Mouse (Mus musculus): ENCODE measurements around the gene Zfp266. TPM values are rescaled to one million over a fixed set of nuclear protein-coding genes. Genes with fewer than 3 reads are reported as not detected.
A peak's percentile ranks its signal among the peaks of the same experiment; 100 is the strongest.

Zfp266 gene
- total and polyA plus RNA-seq, 2 experiments from 2014 or later: 54.8 to 96.3 TPM

DNA sequence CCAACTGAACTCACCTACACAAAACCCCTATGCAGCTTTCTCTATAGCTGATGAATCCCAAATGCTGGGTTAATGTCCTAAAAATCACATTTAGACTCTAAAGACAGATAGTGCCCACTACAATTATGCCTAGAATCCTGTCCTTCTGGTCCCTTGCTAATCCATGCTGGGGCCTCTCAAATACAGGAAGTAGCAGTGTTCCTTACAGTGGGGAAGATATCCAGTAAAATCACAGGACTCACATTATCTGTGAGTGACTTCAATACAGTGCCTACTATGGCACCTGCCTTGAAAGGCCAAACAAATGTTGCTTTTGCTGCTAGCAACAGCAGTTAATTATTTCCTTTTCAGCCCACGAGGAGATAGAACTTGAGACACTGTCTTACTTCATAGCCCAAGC is 10.9 kb downstream of the Zfp266 start:
- no peak overlapping the region for H3K4me3 ChIP-seq (ENCODE audit: low read depth, low read length)
- DNase-seq (ENCODE audit: low spot score) (no peak), ATAC-seq (ENCODE audit: low FRiP score) (no peak)
- H3K36me3 ChIP-seq (ENCODE audit: insufficient read depth, low read length): peaks cover 28% of the 10 kb centered on the region
- H3K4me1 ChIP-seq (ENCODE audit: insufficient read depth, low read length): no peaks in the 10 kb centered on the region
- no peak overlapping the region for H3K9ac ChIP-seq (replicated peaks; ENCODE audit: low read length, poor library complexity, severe bottlenecking)
- no peaks in the 10 kb centered on the region for H3K27me3 ChIP-seq (ENCODE audit: insufficient read depth, low read length)
- no peak overlapping the region for H3K4me2 ChIP-seq (ENCODE audit: low read depth, low read length, poor library complexity, severe bottlenecking)
- TF ChIP-seq CTCF (IDR thresholded peaks at IDR 0.05): no peak
- no peaks in the 10 kb centered on the region for H3K9me3 ChIP-seq (ENCODE audit: low read length)
- no peak overlapping the region for H3K27ac ChIP-seq (ENCODE audit: low read depth, low read length)
- WGBS: 78% methylated on average over 1 of the region's 1 CpGs

DNA sequence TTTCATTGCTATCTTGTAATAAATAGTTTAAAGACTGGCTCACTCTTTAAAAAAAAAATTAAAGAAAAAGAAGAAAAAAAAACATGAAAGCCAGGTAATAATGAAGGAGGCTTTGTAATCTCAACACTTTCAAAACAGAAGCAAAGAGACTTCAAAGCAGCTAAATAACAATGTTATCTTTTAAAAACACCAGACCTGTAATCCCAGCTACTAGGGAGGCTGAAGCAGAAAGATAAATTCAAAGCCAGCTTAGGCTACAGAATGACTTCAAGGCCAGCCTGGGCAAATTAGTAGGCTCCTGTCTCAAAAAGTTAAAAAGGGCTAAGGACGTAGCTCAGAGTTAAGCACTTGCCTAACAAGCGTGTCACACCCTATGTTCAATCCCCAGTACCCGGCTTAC is 11.5 kb downstream of the Zfp266 start:
- DNase-seq (ENCODE audit: low spot score): no peak
- 62% methylated on average over 3 of the region's 3 CpGs for WGBS
- Histone ChIP-seq H3K27me3 (ENCODE audit: insufficient read depth, low read length) (no peaks in the 10 kb centered on the region), H3K4me1 (ENCODE audit: insufficient read depth, low read length) (no peaks in the 10 kb centered on the region), H3K9me3 (ENCODE audit: low read length) (no peaks in the 10 kb centered on the region), H3K4me2 (ENCODE audit: low read depth, low read length, poor library complexity, severe bottlenecking) (no peak overlapping the region), H3K27ac (ENCODE audit: low read depth, low read length) (no peak overlapping the region), H3K4me3 (ENCODE audit: low read depth, low read length) (no peak overlapping the region), H3K9ac (replicated peaks; ENCODE audit: low read length, poor library complexity, severe bottlenecking) (no peak overlapping the region), H3K36me3 (ENCODE audit: insufficient read depth, low read length) (peaks cover 29% of the 10 kb centered on the region)
- TF ChIP-seq CTCF (IDR thresholded peaks at IDR 0.05): no peak
- no peak for ATAC-seq (ENCODE audit: low FRiP score)

DNA sequence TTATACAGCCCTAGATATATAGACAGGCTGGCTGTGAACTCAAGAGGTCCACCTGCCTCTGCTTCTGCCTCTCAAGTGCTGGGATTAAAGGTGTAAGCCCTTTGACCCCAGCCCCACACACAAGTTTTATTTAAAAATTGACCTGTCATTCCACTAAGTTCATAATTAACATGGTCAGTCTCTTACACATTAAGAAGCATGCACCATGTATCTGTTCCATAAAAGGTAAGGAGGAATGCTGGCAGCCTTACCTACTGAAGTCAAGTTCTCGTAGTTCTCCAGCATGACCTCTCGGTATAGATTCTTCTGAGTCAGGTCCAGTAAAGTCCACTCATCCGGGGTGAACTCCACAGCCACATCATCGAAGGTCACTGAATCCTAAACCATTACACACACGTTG is 16.4 kb downstream of the Zfp266 start:
- peaks cover 51% of the 10 kb centered on the region for H3K36me3 ChIP-seq (ENCODE audit: insufficient read depth, low read length)
- H3K9ac ChIP-seq (replicated peaks; ENCODE audit: low read length, poor library complexity, severe bottlenecking): no peak overlapping the region
- no peaks in the 10 kb centered on the region for H3K4me1 ChIP-seq (ENCODE audit: insufficient read depth, low read length)
- TF ChIP-seq CTCF (IDR thresholded peaks at IDR 0.05): no peak
- no peak overlapping the region for H3K4me3 ChIP-seq (ENCODE audit: low read depth, low read length)
- no peak overlapping the region for H3K4me2 ChIP-seq (ENCODE audit: low read depth, low read length, poor library complexity, severe bottlenecking)
- ATAC-seq (ENCODE audit: low FRiP score) (no peak), DNase-seq (ENCODE audit: low spot score) (no peak)
- WGBS: 94% methylated on average over 5 of the region's 5 CpGs
- H3K9me3 ChIP-seq (ENCODE audit: low read length): no peaks in the 10 kb centered on the region
- no peak overlapping the region for H3K27ac ChIP-seq (ENCODE audit: low read depth, low read length)
- H3K27me3 ChIP-seq (ENCODE audit: insufficient read depth, low read length): no peaks in the 10 kb centered on the region

DNA sequence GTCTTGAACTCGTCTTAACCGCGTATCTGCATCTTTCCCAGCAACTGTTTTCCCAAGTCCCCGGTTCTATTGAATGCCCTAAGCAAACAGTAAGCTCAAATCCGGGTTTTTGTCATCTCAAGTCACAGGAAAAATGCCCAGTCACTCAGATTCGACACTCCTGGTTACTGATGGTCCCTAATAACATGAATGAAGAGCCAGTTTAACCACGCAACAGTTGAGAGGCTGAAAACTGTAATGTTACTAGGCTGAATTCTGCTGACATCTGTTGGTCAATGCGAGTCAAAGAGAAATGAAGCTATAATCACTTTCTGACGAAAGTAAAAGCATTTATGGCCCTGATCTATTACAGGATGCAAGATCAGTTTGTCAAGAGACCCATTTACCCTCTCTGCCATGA is 27.9 kb downstream of the Zfp266 start:
- peak overlapping the region; percentile 91 for H3K9ac ChIP-seq (replicated peaks; ENCODE audit: low read length, poor library complexity, severe bottlenecking)
- ATAC-seq (ENCODE audit: low FRiP score) (peak; percentile 25; the same call in 1 of the 2 replicates), DNase-seq (ENCODE audit: low spot score) (peak; percentile 54)
- H3K36me3 ChIP-seq (ENCODE audit: insufficient read depth, low read length): peaks cover 13% of the 10 kb centered on the region
- peak overlapping the region; percentile 98 for H3K27ac ChIP-seq (ENCODE audit: low read depth, low read length)
- no peaks in the 10 kb centered on the region for H3K27me3 ChIP-seq (ENCODE audit: insufficient read depth, low read length)
- peak overlapping the region; percentile 82 for H3K4me3 ChIP-seq (ENCODE audit: low read depth, low read length)
- peak; percentile 53 for TF ChIP-seq CTCF (IDR thresholded peaks at IDR 0.05)
- H3K4me1 ChIP-seq (ENCODE audit: insufficient read depth, low read length): peaks cover 4% of the 10 kb centered on the region; the same call in 1 of the 2 replicates
- H3K9me3 ChIP-seq (ENCODE audit: low read length): no peaks in the 10 kb centered on the region
- 5% methylated on average over 9 of the region's 9 CpGs for WGBS
- H3K4me2 ChIP-seq (ENCODE audit: low read depth, low read length, poor library complexity, severe bottlenecking): peak overlapping the region; percentile 70

DNA sequence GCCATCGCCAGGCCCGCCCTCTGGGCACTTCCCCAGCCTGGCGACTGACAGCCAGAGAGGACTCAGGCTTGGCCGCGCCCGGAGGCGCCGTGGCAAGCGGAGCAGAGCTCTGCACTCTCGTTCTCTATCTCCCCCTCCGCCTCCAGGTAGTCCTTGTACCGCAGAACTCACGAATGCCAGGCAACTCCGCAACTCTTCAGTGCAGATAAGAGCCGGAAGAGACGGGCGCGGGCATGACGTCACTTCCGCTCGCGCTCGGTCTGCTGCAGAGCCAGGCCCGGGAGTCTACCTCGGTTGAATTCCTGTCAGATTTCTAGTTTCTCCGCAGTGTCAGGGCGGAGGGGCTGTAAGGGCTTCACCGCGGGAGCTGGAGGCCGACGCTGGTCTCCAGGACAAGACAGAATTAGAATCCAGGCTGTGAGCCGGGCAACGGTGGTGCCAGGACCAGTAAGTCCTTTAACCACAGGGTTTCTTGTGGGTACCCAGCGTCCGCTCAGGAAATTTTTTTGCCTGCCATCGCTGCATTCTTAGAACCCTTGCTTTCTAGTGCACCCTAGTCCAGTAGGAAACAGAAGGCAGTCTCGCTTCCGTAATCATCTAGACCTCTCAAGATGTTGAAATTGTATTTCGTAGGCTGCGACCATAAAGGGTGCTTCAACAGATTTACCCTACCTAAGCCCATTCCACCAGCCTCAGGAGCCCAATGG is 28.5 kb downstream of the Zfp266 start, which contains the start of gene Zfp426:
Gene Zfp426, minus strand, starts transcription at position 220 of the 707 bp plus-strand sequence.
- DNase-seq (ENCODE audit: low spot score): peak; percentile 95
- no peaks in the 10 kb centered on the region for H3K9me3 ChIP-seq (ENCODE audit: low read length)
- peak; percentile 97 for ATAC-seq (ENCODE audit: low FRiP score)
- H3K36me3 ChIP-seq (ENCODE audit: insufficient read depth, low read length): peaks cover 11% of the 10 kb centered on the region
- peak within 1 kb of the TSS; percentile 91 for H3K9ac ChIP-seq (replicated peaks; ENCODE audit: low read length, poor library complexity, severe bottlenecking)
- H3K4me3 ChIP-seq (ENCODE audit: low read depth, low read length): peak within 1 kb of the TSS; percentile 82
- WGBS: under 1% methylated on average over 40 of the region's 40 CpGs
- no peaks in the 10 kb centered on the region for H3K27me3 ChIP-seq (ENCODE audit: insufficient read depth, low read length)
- peak within 1 kb of the TSS; percentile 98 for H3K27ac ChIP-seq (ENCODE audit: low read depth, low read length)
- peaks cover 4% of the 10 kb centered on the region; the same call in 1 of the 2 replicates for H3K4me1 ChIP-seq (ENCODE audit: insufficient read depth, low read length)
- no peak for TF ChIP-seq CTCF (IDR thresholded peaks at IDR 0.05)
- H3K4me2 ChIP-seq (ENCODE audit: low read depth, low read length, poor library complexity, severe bottlenecking): peak within 1 kb of the TSS; percentile 70

DNA sequence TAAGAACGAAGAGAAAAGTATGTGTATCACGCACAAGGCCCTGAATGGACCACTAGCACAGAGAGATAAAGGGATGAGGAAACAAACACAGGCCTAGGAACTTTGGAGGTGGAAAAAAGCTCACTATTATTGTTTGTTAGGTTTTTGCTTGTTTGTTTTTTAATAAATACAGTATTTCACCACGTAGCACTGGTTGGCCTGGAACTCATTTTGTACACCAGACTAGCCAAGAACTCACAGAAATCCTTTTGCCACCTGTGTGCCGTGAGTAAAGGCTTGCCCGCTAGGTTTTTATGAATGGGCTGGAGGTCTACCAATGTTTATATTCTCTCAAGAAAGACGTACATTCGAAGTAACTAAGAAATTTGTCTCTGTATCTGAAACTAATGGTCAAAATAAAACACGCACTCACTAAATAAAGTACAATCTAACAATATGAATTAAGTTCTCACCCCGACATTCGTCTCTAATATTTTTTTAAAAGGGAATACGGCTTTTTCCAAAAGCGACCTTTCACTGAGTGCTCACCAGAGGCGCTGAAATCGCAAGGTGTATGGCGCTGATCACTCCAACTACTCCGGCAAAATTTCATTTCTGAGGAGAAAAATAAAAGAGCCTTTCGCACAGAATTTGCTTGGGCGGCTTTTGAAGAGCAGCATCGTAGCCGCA is 29.2 kb downstream of the Zfp266 start:
- no peak for ATAC-seq (ENCODE audit: low FRiP score)
- no peak for TF ChIP-seq CTCF (IDR thresholded peaks at IDR 0.05)
- WGBS: 11% methylated on average over 20 of the region's 20 CpGs
- peak overlapping the region; percentile 82 for H3K4me3 ChIP-seq (ENCODE audit: low read depth, low read length)
- DNase-seq (ENCODE audit: low spot score): peak; percentile 8
- H3K4me1 ChIP-seq (ENCODE audit: insufficient read depth, low read length): peaks cover 4% of the 10 kb centered on the region; the same call in 1 of the 2 replicates
- peaks cover 8% of the 10 kb centered on the region for H3K36me3 ChIP-seq (ENCODE audit: insufficient read depth, low read length)
- no peaks in the 10 kb centered on the region for H3K9me3 ChIP-seq (ENCODE audit: low read length)
- peak overlapping the region; percentile 98 for H3K27ac ChIP-seq (ENCODE audit: low read depth, low read length)
- H3K4me2 ChIP-seq (ENCODE audit: low read depth, low read length, poor library complexity, severe bottlenecking): peak overlapping the region; percentile 70
- no peaks in the 10 kb centered on the region for H3K27me3 ChIP-seq (ENCODE audit: insufficient read depth, low read length)
- peak overlapping the region; percentile 91 for H3K9ac ChIP-seq (replicated peaks; ENCODE audit: low read length, poor library complexity, severe bottlenecking)
